Mouse (Mus musculus) urinary bladder, postnatal 14 days (tissue): ENCODE data around the gene Tomm7.
"Not testable (repeated sequence)": the region's sequence is repeated elsewhere in the genome, so short reads cannot be mapped to it uniquely, and the experiment has no call there.

ENCODE experiments used
- DNase-seq: peaks from one replicate; pipeline ENCODE4 v3.0.0; 2021; ENCODE audit warnings: low spot score

Tomm7 gene

GRCm38 (mm10) chr5:23851160-23851555 lies 7.2 kb upstream of the Tomm7 start:
- DNase-seq: not testable (repeated sequence)

GRCm38 (mm10) chr5:23850345-23851159 lies 6.6 kb upstream of the Tomm7 start:
- peak; percentile 93 for DNase-seq

GRCm38 (mm10) chr5:23845141-23845540 lies 1.2 kb upstream of the Tomm7 start:
- DNase-seq: no peak

- DNase-seq: peak; percentile 49
Measured at GRCm38 (mm10) chr5:23844531-23844841, 525 bp upstream of the Tomm7 start.

- no peak for DNase-seq
Measured at GRCm38 (mm10) chr5:23838158-23838557, 5.8 kb downstream of the Tomm7 start.

GRCm38 (mm10) chr5:23835691-23836090 lies 8.3 kb downstream of the Tomm7 start:
- DNase-seq: not testable (repeated sequence)

- DNase-seq: peak; percentile 30
Measured at GRCm38 (mm10) chr5:23830897-23831752, 12.8 kb downstream of the Tomm7 start.

GRCm38 (mm10) chr5:23826321-23827004 lies 17.5 kb downstream of the Tomm7 start:
- peak; percentile 70 for DNase-seq

- no peak for DNase-seq
Measured at GRCm38 (mm10) chr5:23824171-23824733, 19.7 kb downstream of the Tomm7 start.

- no peak for DNase-seq
Measured at GRCm38 (mm10) chr5:23822306-23822705, 21.7 kb downstream of the Tomm7 start.

GRCm38 (mm10) chr5:23816681-23817080 lies 27.3 kb downstream of the Tomm7 start:
- no peak for DNase-seq

- DNase-seq: no peak
Measured at GRCm38 (mm10) chr5:23814841-23815240, 29.1 kb downstream of the Tomm7 start.

GRCm38 (mm10) chr5:23792726-23793125 lies 51.2 kb downstream of the Tomm7 start:
- no peak for DNase-seq

GRCm38 (mm10) chr5:23789078-23789612 lies 54.8 kb downstream of the Tomm7 start:
- no peak for DNase-seq
